Comparison of ENCODE assay signal across 8 mouse cellular contexts in the genomic region with DNA sequence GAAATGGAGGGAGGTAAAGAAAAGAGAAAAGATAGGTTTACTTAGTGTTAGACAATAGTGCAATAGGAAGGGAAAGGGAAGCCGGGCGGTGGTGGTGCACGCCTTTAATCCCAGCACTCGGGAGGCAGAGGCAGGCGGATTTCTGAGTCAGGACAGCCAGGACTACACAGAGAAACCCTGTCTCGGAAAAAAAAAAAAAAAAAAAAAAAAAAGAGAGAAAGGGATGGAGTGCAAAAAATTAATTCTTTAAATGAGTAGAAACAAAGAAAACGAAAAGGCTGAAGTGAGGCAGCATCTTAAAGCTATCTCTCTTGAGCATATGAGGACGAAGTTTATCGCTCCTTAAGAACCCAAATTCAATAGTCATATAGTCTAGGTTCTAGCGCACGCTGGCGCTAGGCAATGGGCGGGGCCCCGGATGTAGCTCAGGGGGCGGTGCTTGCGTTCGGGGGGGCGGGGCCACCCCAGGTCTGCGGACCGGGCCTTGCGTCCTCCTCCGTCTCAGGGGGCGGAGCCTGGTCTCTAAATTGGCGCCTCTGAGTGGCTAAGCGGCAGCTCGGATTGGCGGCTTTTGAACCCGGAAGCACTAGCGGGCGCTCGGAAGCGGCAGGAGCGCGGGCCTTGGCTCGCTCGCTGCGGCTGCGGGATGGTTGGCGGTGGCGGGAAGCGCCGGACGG. TPM values are rescaled to one million over a fixed set of nuclear protein-coding genes. Genes with fewer than 3 reads are reported as not detected.
DNase-seq lines count a peak whose midpoint lies in the region; ATAC-seq and TF ChIP-seq lines count a peak whose summit lies in the region.

A gene (plus strand): TSS at position 576 of the 677 bp plus-strand sequence.

- peaks cover 30% of the 10 kb centered on the region for H3K4me1 ChIP-seq in forebrain, embryonic 10.5 days
- H3K4me1 ChIP-seq in heart, embryonic 15.5 days (replicated peaks) = peaks cover 28% of the 10 kb centered on the region
- H3K4me1 ChIP-seq in liver, embryonic 14.5 days (replicated peaks; ENCODE audit: control insufficient read depth in 2 of 2, insufficient read depth in 2 of 2, low read length in 1 of 2) = peaks cover 11 to 20% of the 10 kb centered on the region in 2 experiments
- H3K4me1 ChIP-seq in neural tube, embryonic 11.5 days (ENCODE audit: control insufficient read depth, insufficient read depth, low read length) = 0 out of 2 replicates have a peak, but pooled peaks cover 9% of the 10 kb centered on the region
- H3K4me1 ChIP-seq in stomach, postnatal 0 days (replicated peaks; ENCODE audit: control insufficient read depth, insufficient read depth) = peaks cover 4% of the 10 kb centered on the region; the same call in 1 of the 2 replicates

- peak; percentile 98 for ATAC-seq in heart, embryonic 15.5 days (replicated peaks; ENCODE audit: insufficient number of reproducible peaks, insufficient read depth, low FRiP score, low read depth)
- ATAC-seq in liver, embryonic 14.5 days (ENCODE audit: insufficient read depth) = peak; percentile 99
- ATAC-seq in neural tube, embryonic 11.5 days (ENCODE audit: insufficient read depth, low FRiP score, low TSS enrichment) = peak; percentile 98
- peak; percentile 99 for ATAC-seq in stomach, postnatal 0 days (ENCODE audit: low FRiP score, low TSS enrichment)

- H3K36me3 ChIP-seq in forebrain, embryonic 10.5 days (replicated peaks) = peaks cover 33% of the 10 kb centered on the region
- 0 out of 2 replicates have a peak, but pooled peaks cover 6% of the 10 kb centered on the region for H3K36me3 ChIP-seq in heart, embryonic 15.5 days
- H3K36me3 ChIP-seq in liver, embryonic 14.5 days (replicated peaks; ENCODE audit: control insufficient read depth, insufficient read depth, low read depth) = peaks cover 14% of the 10 kb centered on the region
- no peaks in the 10 kb centered on the region for H3K36me3 ChIP-seq in neural tube, embryonic 11.5 days (ENCODE audit: control insufficient read depth, insufficient read depth, low read length)
- H3K36me3 ChIP-seq in stomach, postnatal 0 days (ENCODE audit: control insufficient read depth, insufficient read depth, low read length) = no peaks in the 10 kb centered on the region

- H3K9ac ChIP-seq in heart, embryonic 15.5 days = peak within 1 kb of the TSS; percentile 73
- peak within 1 kb of the TSS; percentile 85 for H3K9ac ChIP-seq in liver, embryonic 14.5 days (replicated peaks)
- H3K9ac ChIP-seq in neural tube, embryonic 11.5 days (ENCODE audit: low read length) = peak within 1 kb of the TSS; percentile 73
- H3K9ac ChIP-seq in stomach, postnatal 0 days (ENCODE audit: low read length) = peak within 1 kb of the TSS; percentile 75

- peak within 1 kb of the TSS; percentile 65 for H3K4me2 ChIP-seq in heart, embryonic 15.5 days
- H3K4me2 ChIP-seq in liver, embryonic 14.5 days (ENCODE audit: low read depth) = peak within 1 kb of the TSS; percentile 87
- peak within 1 kb of the TSS; percentile 65 for H3K4me2 ChIP-seq in neural tube, embryonic 11.5 days (ENCODE audit: low read depth)
- H3K4me2 ChIP-seq in stomach, postnatal 0 days (replicated peaks; ENCODE audit: low read depth) = peak within 1 kb of the TSS; percentile 67

- H3K9me3 ChIP-seq in forebrain, embryonic 10.5 days = no peaks in the 10 kb centered on the region
- H3K9me3 ChIP-seq in heart, embryonic 15.5 days (replicated peaks) = no peaks in the 10 kb centered on the region
- no peaks in the 10 kb centered on the region for H3K9me3 ChIP-seq in liver, embryonic 14.5 days (ENCODE audit: control insufficient read depth, low read length)
- no peaks in the 10 kb centered on the region for H3K9me3 ChIP-seq in neural tube, embryonic 11.5 days (ENCODE audit: control insufficient read depth, low read length)
- no peaks in the 10 kb centered on the region for H3K9me3 ChIP-seq in stomach, postnatal 0 days (ENCODE audit: control insufficient read depth, low read length)

- TF ChIP-seq CTCF in liver, embryonic 14.5 days (IDR thresholded peaks at IDR 0.05; ENCODE audit: low read depth) = no peak
- no peak for TF ChIP-seq CTCF in stomach, postnatal 0 days (IDR thresholded peaks at IDR 0.05; ENCODE audit: low read depth)

- no peak for TF ChIP-seq EP300 in liver, embryonic 14.5 days (IDR thresholded peaks at IDR 0.05; ENCODE audit: low read depth)
- no peak for TF ChIP-seq EP300 in stomach, postnatal 0 days (optimal IDR thresholded peaks at IDR 0.05)

- DNase-seq in CD8-positive naive resting alpha-beta T cell, adult 2 months (ENCODE audit: low read depth in 2 of 2, low spot score in 2 of 2) = peak; percentile 87
- peak; percentile 96 for DNase-seq in c-Kit-positive CD71-negative TER-119-negative erythroid progenitor cells, embryonic 14.5 days (ENCODE audit: low read depth)
- peak; percentile 96 for DNase-seq in forebrain, embryonic 10.5 days (ENCODE audit: extremely low spot score, low spot score)
- peak; percentile 96 to 99 for DNase-seq in kidney, postnatal 25 days
- DNase-seq in liver, embryonic 14.5 days (ENCODE audit: low read depth in 3 of 3, low spot score in 3 of 3) = peak; percentile 98 to 99 (median 98)
- DNase-seq in neural tube, embryonic 11.5 days (ENCODE audit: low spot score) = peak; percentile 98
- peak; percentile 98 for DNase-seq in stomach, postnatal 0 days (ENCODE audit: low spot score)

- H3K4me3 ChIP-seq in forebrain, embryonic 10.5 days = peak within 1 kb of the TSS; percentile 86
- H3K4me3 ChIP-seq in heart, embryonic 15.5 days = peak within 1 kb of the TSS; percentile 75
- H3K4me3 ChIP-seq in liver, embryonic 14.5 days (ENCODE audit: insufficient read depth in 1 of 2, low read depth in 2 of 2, low read length in 2 of 2) = peak within 1 kb of the TSS; percentile 87 to 95
- H3K4me3 ChIP-seq in neural tube, embryonic 11.5 days (ENCODE audit: low read depth, low read length) = peak within 1 kb of the TSS; percentile 73
- H3K4me3 ChIP-seq in stomach, postnatal 0 days (ENCODE audit: low read depth, low read length) = peak within 1 kb of the TSS; percentile 71

- WGBS in forebrain, embryonic 10.5 days = 6% methylated on average over 43 of the region's 43 CpGs
- 5% methylated on average over 43 of the region's 43 CpGs for WGBS in heart, embryonic 15.5 days
- WGBS in liver, embryonic 14.5 days (ENCODE audit: insufficient replicate concordance) = 1% methylated on average over 43 of the region's 43 CpGs
- 6% methylated on average over 43 of the region's 43 CpGs for WGBS in neural tube, embryonic 11.5 days
- WGBS in stomach, postnatal 0 days = 5% methylated on average over 38 of the region's 43 CpGs

- H3K27me3 ChIP-seq in forebrain, embryonic 10.5 days (ENCODE audit: poor library complexity, severe bottlenecking) = no peaks in the 10 kb centered on the region
- no peaks in the 10 kb centered on the region for H3K27me3 ChIP-seq in heart, embryonic 15.5 days
- no peaks in the 10 kb centered on the region for H3K27me3 ChIP-seq in liver, embryonic 14.5 days (ENCODE audit: control insufficient read depth, insufficient read depth, low read length)
- no peaks in the 10 kb centered on the region for H3K27me3 ChIP-seq in neural tube, embryonic 11.5 days (ENCODE audit: control insufficient read depth, insufficient read depth, low read length)
- H3K27me3 ChIP-seq in stomach, postnatal 0 days (ENCODE audit: control insufficient read depth, insufficient read depth, low read length) = no peaks in the 10 kb centered on the region

- H3K27ac ChIP-seq in forebrain, embryonic 10.5 days = peak within 1 kb of the TSS; percentile 93
- 0 out of 2 replicates have a peak within 1 kb of the TSS, but pooled peaks have one; percentile 8 for H3K27ac ChIP-seq in heart, embryonic 15.5 days
- peak within 1 kb of the TSS; percentile 36 for H3K27ac ChIP-seq in liver, embryonic 14.5 days
- H3K27ac ChIP-seq in neural tube, embryonic 11.5 days (ENCODE audit: low read depth, low read length) = no peak within 1 kb of the TSS
- 0 out of 2 replicates have a peak within 1 kb of the TSS, but pooled peaks have one; percentile 30 for H3K27ac ChIP-seq in stomach, postnatal 0 days (replicated peaks)

RNA-seq across cellular contexts. Expression of the gene that starts here (rescaled TPM):
- polyA plus RNA-seq in forebrain, embryonic 10.5 days (2016; fragmentation: Nextera tagmentation; extraction: Ambion mirVana) = 136 and 142 TPM in 2 replicates
- 56.8 and 60.9 TPM in 2 replicates for polyA plus RNA-seq in heart, embryonic 15.5 days (2015; fragmentation: Nextera tagmentation; extraction: Ambion mirVana)
- 18.9 and 37.5 TPM in 2 replicates for polyA plus RNA-seq in liver, embryonic 14.5 days (2012; rRNA removed)
- polyA plus RNA-seq in liver, embryonic 14.5 days (2014; fragmentation: Nextera tagmentation; extraction: Ambion mirVana) = 83.1 and 87.5 TPM in 2 replicates
- 108 and 113 TPM in 2 replicates for polyA plus RNA-seq in neural tube, embryonic 11.5 days (2014; fragmentation: Nextera tagmentation; extraction: Ambion mirVana)
- polyA plus RNA-seq in stomach, postnatal 0 days (2015; fragmentation: Nextera tagmentation; extraction: Ambion mirVana) = 43.8 and 47.0 TPM in 2 replicates
